Mouse (Mus musculus) megakaryocyte, embryonic 14.5 days (primary cell): Measurements from ENCODE around the gene Rhebl1. TPM values are rescaled to one million over a fixed set of nuclear protein-coding genes. Genes with fewer than 3 reads are reported as not detected.

Experiments
- H3K27me3 ChIP-seq: replicated peaks from 2 replicates; pipeline ENCODE3; 2012; ENCODE audit warnings: inconsistent platforms
- H3K36me3 ChIP-seq: replicated peaks from 2 replicates; pipeline ENCODE3; 2012; ENCODE audit warnings: low read length, inconsistent platforms, mixed read lengths
- H3K4me1 ChIP-seq: 2 replicates; pipeline ENCODE4 v1.6.1; 2012; ENCODE audit warnings: inconsistent platforms
- H3K4me3 ChIP-seq: replicated peaks from 2 replicates; pipeline ENCODE3; 2012; ENCODE audit warnings: moderate library complexity, mild to moderate bottlenecking, inconsistent platforms
- H3K9me3 ChIP-seq: 2 replicates; pipeline ENCODE4 v1.6.1; 2012; ENCODE audit warnings: inconsistent platforms
- FLI1 ChIP-seq: IDR thresholded peaks from 2 replicates; pipeline ENCODE4 v1.6.1; 2012; ENCODE audit warnings: low read length, inconsistent platforms, mixed read lengths
- GATA1 ChIP-seq: IDR thresholded peaks from 3 replicates; pipeline ENCODE4 v1.6.1; 2012; ENCODE audit warnings: mixed read lengths, low read length, inconsistent platforms, borderline replicate concordance
- polyA plus RNA-seq: library from polyadenylated mRNA; stranded (reverse); fragments of >175 nt; gene quantifications from 2 replicates; pipeline ENCODE4 v1.2.3, GENCODE M21; 2012; ENCODE audit warnings: low replicate concordance; ENCODE audit not compliant: insufficient read depth

Rhebl1 gene
- polyA plus RNA-seq, 1 experiment = 0.19 TPM

DNA sequence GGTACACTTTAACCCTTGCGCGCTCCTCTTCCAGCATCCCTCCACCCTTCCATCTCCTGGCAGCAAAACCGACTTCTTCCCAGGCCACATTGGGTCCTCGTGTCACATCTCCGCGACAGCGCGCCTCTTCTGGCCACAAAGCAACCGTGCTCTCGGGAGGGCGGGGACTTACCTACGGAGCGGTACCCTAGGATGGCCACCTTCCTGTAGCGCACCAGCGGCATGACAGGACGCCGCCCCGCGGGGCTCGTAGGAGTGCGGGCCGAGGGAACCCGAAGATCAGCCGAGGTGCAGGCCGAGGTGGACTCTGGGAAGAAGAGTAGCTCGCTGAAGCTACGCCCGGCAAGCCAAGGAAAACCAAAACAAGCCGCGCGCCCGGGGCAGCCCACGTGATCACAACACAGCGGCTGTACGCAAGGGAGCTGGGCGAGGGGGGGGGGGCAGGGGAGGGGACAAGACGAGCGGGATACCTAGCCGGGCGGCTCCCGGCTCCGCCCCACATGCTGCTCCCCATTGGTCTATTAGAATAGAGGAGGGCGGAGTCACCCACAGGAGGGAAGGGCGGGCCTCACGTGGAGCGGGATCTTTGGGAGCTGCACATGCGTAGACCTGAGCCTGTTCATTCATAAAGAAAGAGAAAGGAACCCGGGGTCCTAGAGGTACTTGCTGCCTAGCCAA, 13.2 kb downstream of the Rhebl1 start:
- Histone ChIP-seq H3K4me1 (peaks cover 44% of the 10 kb centered on the region), H3K27me3 (no peaks in the 10 kb centered on the region), H3K9me3 (no peaks in the 10 kb centered on the region), H3K4me3 (peak overlapping the region; percentile 97), H3K36me3 (peaks cover 12% of the 10 kb centered on the region)
- TF ChIP-seq GATA1 (no peak), FLI1 (no peak)

DNA sequence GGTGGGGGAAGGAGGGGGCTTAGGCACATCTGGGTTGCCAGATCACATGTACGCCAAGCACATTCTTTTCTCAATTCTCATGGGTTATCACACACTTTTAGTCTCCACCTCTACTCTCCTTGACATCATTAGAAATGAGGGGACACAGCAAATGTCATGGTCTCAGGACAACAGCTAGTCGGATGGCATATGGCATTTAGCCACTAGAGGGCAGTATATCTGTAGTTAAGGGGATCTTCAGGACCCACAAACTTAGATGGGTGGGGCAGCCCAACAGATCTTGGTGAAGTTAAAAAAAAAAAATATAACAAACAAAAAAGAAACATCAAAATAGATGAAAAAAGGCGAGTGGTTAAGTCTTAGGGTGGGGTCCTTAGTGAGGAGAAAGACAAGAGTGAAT, 17.0 kb downstream of the Rhebl1 start:
- H3K4me3 ChIP-seq = no peak overlapping the region
- peaks cover 12% of the 10 kb centered on the region for H3K36me3 ChIP-seq
- no peaks in the 10 kb centered on the region for H3K27me3 ChIP-seq
- H3K4me1 ChIP-seq = peaks cover 46% of the 10 kb centered on the region
- TF ChIP-seq GATA1 = no peak
- no peak for TF ChIP-seq FLI1
- no peaks in the 10 kb centered on the region for H3K9me3 ChIP-seq

DNA sequence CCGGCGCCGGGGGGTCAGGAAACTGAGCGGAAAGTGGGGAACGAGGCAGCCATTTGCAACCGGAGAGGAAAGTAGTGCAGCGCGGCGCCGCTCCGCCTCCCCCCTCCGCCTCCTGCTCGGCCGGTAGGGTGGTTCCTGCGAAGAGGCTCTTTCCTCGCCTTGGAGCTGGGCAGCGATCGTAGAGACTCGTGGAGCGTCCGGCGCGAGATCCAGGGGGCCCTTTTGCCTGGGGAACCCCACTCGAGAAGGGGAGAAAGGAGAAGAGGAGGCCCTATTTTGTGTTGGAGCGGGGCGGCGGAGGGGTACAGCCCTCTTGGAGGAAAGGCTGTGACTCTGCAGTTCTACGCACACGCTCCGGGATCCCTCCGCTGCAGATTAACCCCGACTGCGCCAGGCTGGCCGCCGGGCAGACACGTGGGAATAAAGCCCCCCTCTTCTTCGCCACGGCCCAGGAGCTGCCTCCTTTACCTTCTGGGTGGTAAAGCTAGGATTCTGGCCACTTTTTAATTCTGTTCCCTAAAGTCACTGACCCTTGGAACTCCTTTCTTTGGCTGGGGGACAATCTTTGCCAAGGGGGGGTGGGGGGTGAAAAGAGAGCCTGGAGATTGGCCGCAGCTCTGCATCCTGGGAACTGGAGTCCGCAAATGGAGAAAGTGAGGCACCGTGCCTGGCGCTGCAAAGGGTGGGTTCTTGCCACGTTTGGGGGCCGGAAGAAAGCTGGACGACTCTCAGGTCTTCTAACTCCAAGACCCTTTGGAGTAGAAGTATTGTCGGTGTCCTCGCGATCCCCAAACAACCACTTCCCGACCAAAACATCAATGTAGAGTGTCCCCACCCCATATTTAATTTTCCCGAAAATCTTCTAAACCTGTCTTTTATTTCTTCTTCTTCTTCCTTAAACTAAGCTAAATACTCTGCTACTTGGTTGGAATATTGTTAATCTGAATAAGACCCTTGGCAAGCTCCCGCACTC, 22.1 kb downstream of the Rhebl1 start:
- Histone ChIP-seq H3K4me3 (peak overlapping the region; percentile 97), H3K9me3 (no peaks in the 10 kb centered on the region), H3K36me3 (peaks cover 12% of the 10 kb centered on the region), H3K27me3 (no peaks in the 10 kb centered on the region), H3K4me1 (peaks cover 40% of the 10 kb centered on the region)
- TF ChIP-seq FLI1 (no peak), GATA1 (no peak)

DNA sequence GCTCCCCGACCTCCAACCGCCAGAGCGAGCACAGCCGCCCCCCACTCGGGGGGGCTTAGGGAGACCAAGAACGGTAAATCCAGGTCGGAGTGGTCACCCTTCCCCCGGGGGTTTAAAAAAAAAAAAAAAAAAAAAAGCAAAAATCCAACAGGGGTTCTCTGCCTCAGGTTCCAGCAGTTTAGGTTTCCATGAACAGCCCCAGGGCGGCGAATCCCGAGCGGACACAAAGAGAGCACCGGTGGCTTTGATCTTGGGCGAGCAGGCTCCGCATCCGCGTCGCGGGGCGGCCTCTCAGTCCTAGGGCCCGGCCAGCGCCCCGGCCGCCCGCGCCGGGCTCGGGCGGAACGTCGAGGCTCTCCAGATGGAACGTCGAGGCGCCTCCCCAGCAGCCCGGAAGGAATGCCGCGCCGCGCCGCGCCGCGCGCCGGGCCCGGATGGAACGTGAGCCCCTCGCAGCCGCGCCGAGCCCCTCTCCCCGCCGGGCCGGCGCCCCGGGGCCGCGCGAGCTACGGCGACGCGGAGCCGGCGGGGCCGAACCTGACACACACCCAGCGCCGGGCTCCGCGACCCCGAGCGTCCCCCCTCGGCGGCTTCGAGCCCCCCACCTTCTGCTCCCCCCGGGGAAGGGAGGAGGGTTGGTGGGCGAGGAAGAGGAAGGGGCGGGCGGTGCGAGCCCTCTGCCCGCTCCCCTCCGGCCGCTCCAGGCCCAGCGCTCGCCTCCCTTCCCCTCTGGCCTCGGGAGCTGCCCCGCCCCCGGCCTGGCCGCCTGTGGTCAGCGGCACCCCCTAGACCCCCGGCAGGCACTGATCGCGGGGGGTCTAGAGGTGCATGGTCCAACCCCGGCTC, 23.0 kb downstream of the Rhebl1 start, which contains the start of gene Kmt2d:
Gene Kmt2d, minus strand, starts transcription at position 135 of the 846 bp plus-strand sequence.
- Histone ChIP-seq H3K36me3 (peaks cover 21% of the 10 kb centered on the region), H3K9me3 (no peaks in the 10 kb centered on the region), H3K27me3 (no peaks in the 10 kb centered on the region), H3K4me3 (peak within 1 kb of the TSS; percentile 97), H3K4me1 (peaks cover 49% of the 10 kb centered on the region)
- no peak for TF ChIP-seq GATA1
- no peak for TF ChIP-seq FLI1

DNA sequence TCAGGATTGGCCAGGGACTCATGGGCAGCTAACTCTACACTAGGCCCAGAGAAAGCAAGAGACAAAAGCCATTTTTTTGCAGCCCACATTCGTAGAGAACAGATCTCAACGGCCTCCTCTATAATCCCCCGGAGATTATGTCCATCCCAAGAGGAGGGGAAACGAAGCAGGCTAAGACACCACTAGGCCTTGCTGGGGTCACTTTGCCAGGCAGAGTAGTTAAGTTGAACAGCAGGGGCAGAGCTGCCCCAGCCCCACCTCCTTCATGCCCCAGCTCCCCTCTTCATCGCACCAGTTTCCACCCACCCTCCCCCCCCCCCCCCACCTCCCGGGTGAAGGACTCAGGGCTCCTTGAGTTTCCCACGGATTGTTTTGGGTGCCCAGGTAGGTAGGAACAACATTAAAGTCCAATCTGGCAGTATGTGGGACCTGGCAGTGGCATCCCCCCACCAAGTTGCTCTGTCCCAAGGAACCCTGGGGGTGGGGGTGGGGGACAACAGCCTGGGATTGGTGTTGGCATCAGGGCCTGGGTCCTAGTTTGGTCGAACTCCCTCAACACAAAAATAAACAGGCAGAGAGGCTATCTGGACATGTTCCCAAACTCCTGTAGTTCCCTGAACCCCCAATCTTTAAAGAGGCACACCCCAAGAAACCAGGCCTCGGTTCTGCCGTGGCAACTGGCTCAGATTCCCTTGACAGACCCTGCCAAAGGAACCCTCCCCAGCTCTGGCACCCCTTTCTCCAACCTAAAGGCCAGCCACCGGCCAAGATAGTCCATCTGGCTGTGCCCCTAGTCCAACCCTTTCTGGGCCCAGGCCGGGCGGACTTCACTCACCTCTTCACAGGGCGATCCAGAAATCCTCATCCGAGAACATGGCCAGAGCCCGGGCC, 23.9 kb downstream of the Rhebl1 start:
- TF ChIP-seq GATA1 = no peak
- no peak for TF ChIP-seq FLI1
- peaks cover 58% of the 10 kb centered on the region for H3K4me1 ChIP-seq

DNA sequence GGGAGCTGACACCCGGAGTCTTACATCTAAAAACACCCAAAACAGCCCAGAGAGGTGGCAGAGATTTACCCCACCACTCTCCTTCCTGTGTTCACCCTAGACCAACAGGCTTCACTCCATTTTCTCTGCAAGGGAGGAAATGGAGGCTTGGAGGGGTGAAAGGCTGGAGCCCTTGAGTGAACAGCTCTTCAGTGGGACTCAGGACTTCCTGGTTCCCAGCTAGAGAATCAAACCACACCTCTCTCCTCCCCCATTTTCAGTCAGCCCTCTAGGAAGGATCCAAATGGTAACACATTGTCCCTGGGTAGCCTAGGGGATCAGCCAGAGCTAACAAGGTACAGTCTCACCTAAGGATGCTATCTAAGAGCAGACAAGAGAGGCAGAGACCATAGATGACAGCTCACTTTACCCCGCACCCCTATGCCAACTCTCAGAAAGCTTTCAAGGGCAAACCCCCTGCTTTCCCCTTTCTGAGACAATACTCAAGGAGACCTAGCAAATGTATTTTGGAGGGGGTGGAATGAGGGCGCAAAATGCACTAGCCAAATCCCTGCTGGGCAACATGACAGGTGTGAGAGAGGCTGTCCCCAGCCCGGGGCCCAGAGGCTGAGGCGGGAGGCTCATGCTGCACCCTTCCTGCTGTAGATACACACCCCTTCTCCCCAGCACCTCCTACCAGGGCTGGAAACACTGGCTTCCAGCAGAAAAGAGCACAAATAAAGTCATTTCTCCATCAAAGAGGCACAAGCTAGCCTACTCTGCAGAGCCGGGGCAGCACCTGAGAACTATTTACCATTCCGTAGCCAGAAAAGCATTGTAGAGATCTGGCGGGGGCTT, 24.8 kb downstream of the Rhebl1 start:
- peaks cover 58% of the 10 kb centered on the region for H3K4me1 ChIP-seq
- H3K9me3 ChIP-seq = no peaks in the 10 kb centered on the region
- H3K36me3 ChIP-seq = peaks cover 38% of the 10 kb centered on the region
- H3K27me3 ChIP-seq = no peaks in the 10 kb centered on the region
- no peak for TF ChIP-seq GATA1
- peak overlapping the region; percentile 97 for H3K4me3 ChIP-seq

More for the DNA sequence above, 23.9 kb downstream of the Rhebl1 start:
- H3K36me3 ChIP-seq = peaks cover 30% of the 10 kb centered on the region
- H3K27me3 ChIP-seq = no peaks in the 10 kb centered on the region
- peak overlapping the region; percentile 97 for H3K4me3 ChIP-seq
- H3K9me3 ChIP-seq = no peaks in the 10 kb centered on the region

DNA sequence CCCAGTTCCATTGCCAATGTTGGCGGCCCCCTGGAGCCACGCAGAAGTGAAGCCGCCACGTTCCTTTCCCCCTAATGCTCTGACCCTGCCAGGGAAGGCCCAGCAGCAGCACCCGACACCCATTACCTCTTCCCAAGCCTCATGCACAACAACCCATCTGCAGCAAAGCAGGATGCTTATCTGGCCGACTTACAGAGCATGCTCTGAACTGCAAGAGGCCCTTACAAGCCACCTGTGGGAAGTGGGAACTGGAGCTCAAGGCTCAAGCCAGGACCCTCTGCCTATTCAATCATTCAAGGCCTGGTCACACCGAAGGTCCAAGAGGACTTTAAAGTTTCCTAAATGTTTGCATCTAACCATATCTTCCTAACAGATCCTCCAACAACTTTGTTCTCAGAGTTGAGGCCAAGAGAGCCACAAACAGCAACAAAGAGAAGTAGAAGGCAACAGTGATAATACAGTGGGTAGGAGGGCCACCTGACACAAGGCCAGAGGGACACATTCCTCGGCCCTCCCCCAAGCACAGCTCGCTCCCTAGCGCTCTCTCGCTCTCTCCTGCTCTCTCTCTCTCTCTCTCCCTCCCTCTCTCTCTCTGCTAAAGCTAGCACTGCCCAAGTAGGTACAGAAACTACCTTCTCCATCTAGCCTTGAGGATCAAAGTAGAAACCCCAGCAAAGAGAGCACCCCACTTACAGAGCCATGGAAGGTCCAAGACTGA, 25.8 kb downstream of the Rhebl1 start:
- Histone ChIP-seq H3K4me1 (peaks cover 58% of the 10 kb centered on the region), H3K4me3 (peak overlapping the region; percentile 97), H3K9me3 (no peaks in the 10 kb centered on the region), H3K27me3 (no peaks in the 10 kb centered on the region), H3K36me3 (peaks cover 49% of the 10 kb centered on the region)
- TF ChIP-seq GATA1 = no peak
- TF ChIP-seq FLI1 = no peak
